Mouse (Mus musculus) stomach, embryonic 15.5 days (tissue): ENCODE measurements around the gene Map3k14. TPM values are rescaled to one million over a fixed set of nuclear protein-coding genes. Genes with fewer than 3 reads are reported as not detected.
A peak's percentile ranks its signal among the peaks of the same experiment; 100 is the strongest.

Experiments used
- ATAC-seq: fragments of 200-750 bp; cut with Nextera tagmentation; 2 replicates; pipeline ENCODE4 v1.8.0; 2017; ENCODE audit warnings: low read depth, moderate number of reproducible peaks, moderate TSS enrichment; ENCODE audit not compliant: insufficient read depth, low FRiP score
- H3K27ac ChIP-seq: fragments of 300-500 bp; sonication (generic); 2 replicates; pipeline ENCODE4 v1.5.1; 2015; ENCODE audit warnings: mild to moderate bottlenecking, inconsistent platforms
- H3K27me3 ChIP-seq: fragments of 300-500 bp; sonication (generic); replicated peaks from 2 replicates; pipeline ENCODE4 v1.6.1; 2015; ENCODE audit warnings: inconsistent platforms
- H3K36me3 ChIP-seq: fragments of 300-500 bp; sonication (generic); 2 replicates; pipeline ENCODE4 v1.6.1; 2015; ENCODE audit warnings: inconsistent platforms
- H3K4me1 ChIP-seq: fragments of 300-500 bp; sonication (generic); 2 replicates; pipeline ENCODE4 v1.6.1; 2015; ENCODE audit warnings: inconsistent platforms
- H3K4me2 ChIP-seq: fragments of 300-500 bp; sonication (generic); 2 replicates; pipeline ENCODE4 v1.6.1; 2015; ENCODE audit warnings: mild to moderate bottlenecking, inconsistent platforms
- H3K4me3 ChIP-seq: fragments of 300-500 bp; sonication (generic); replicated peaks from 2 replicates; pipeline ENCODE4 v1.5.1; 2015; ENCODE audit warnings: inconsistent platforms
- H3K9ac ChIP-seq: fragments of 300-500 bp; sonication (generic); 2 replicates; pipeline ENCODE4 v1.6.1; 2015; ENCODE audit warnings: inconsistent platforms
- H3K9me3 ChIP-seq: fragments of 300-500 bp; sonication (generic); 2 replicates; pipeline ENCODE4 v1.6.1; 2016; ENCODE audit warnings: inconsistent platforms
- WGBS: fragments of 180-500 bp; shearing (Covaris S2); methylation state at CpG from one replicate; pipeline ENCODE4 v1.1.7; 2015; 5-methylcytosine and 5-hydroxymethylcytosine counted together
- polyA plus RNA-seq: library from polyadenylated mRNA; unstranded; fragments of >200 nt; fragmentation: Nextera tagmentation; extraction: Ambion mirVana; gene quantifications from 2 replicates; pipeline ENCODE4 v1.2.1, GENCODE M21; 2015

Map3k14 gene
- polyA plus RNA-seq, 1 experiment from 2014 or later, result 3.6 TPM

- Histone ChIP-seq H3K4me3 (no peak overlapping the region), H3K9ac (no peak overlapping the region), H3K27ac (no peak overlapping the region), H3K9me3 (no peaks in the 10 kb centered on the region), H3K27me3 (peaks cover 67% of the 10 kb centered on the region), H3K36me3 (no peaks in the 10 kb centered on the region), H3K4me1 (peaks cover 28% of the 10 kb centered on the region), H3K4me2 (no peak overlapping the region)
- ATAC-seq, result no peak
- 55% methylated on average over 4 of the region's 4 CpGs for WGBS
Measured at GRCm38 (mm10) chr11:103197340-103197739, 69.9 kb downstream of the Map3k14 start.

- no peak overlapping the region for H3K9ac ChIP-seq
- H3K27ac ChIP-seq, result no peak overlapping the region
- peaks cover 19% of the 10 kb centered on the region for H3K4me1 ChIP-seq
- H3K36me3 ChIP-seq, result no peaks in the 10 kb centered on the region
- ATAC-seq, result no peak
- H3K9me3 ChIP-seq, result no peaks in the 10 kb centered on the region
- H3K4me3 ChIP-seq, result no peak overlapping the region
- no peak overlapping the region for H3K4me2 ChIP-seq
- peaks cover 84% of the 10 kb centered on the region for H3K27me3 ChIP-seq
- WGBS, result 91% methylated on average over 5 of the region's 5 CpGs
Measured at GRCm38 (mm10) chr11:103195656-103196055, 71.6 kb downstream of the Map3k14 start.

DNA sequence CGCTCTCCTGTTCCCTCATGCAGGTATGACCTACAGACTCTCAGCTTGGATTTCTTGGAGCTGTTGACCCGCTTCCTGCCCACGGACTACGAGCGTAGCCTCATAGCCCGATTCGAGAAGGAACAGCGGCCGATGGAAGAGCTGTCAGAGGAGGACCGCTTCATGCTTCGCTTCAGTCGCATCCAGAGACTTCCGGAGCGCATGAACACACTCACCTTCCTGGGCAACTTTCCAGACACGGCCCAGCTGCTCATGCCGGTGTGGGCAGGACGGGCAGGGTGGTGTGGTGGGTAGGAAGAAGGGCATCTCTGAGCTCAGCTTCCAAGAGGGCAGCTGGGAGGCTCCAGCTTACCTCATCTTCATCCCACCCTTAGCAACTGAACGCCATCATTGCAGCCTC lies 72.0 kb downstream of the Map3k14 start:
- no peak overlapping the region for H3K4me2 ChIP-seq
- 73% methylated on average over 18 of the region's 18 CpGs for WGBS
- H3K4me1 ChIP-seq, result peaks cover 19% of the 10 kb centered on the region

GRCm38 (mm10) chr11:103193825-103194168 lies 73.5 kb downstream of the Map3k14 start:
- no peak overlapping the region for H3K9ac ChIP-seq

More for the DNA sequence above, 72.0 kb downstream of the Map3k14 start:
- H3K27me3 ChIP-seq, result peaks cover 86% of the 10 kb centered on the region
- H3K4me3 ChIP-seq, result no peak overlapping the region
- no peak overlapping the region for H3K27ac ChIP-seq
- H3K9me3 ChIP-seq, result no peaks in the 10 kb centered on the region
- no peak for ATAC-seq
- no peaks in the 10 kb centered on the region for H3K36me3 ChIP-seq
- no peak overlapping the region for H3K9ac ChIP-seq

GRCm38 (mm10) chr11:103192956-103193824 lies 74.1 kb downstream of the Map3k14 start:
- ATAC-seq, result no peak
- Histone ChIP-seq H3K27me3 (peaks cover 74% of the 10 kb centered on the region), H3K4me1 (peaks cover 9% of the 10 kb centered on the region; the same call in 1 of the 2 replicates), H3K4me3 (peak overlapping the region; percentile 24), H3K9me3 (no peaks in the 10 kb centered on the region), H3K9ac (no peak overlapping the region), H3K36me3 (no peaks in the 10 kb centered on the region), H3K4me2 (peak overlapping the region; percentile 48), H3K27ac (no peak overlapping the region)
- WGBS, result 16% methylated on average over 39 of the region's 44 CpGs

More at GRCm38 (mm10) chr11:103193825-103194168, 73.5 kb downstream of the Map3k14 start:
- 48% methylated on average over 9 of the region's 9 CpGs for WGBS
- Histone ChIP-seq H3K4me3 (no peak overlapping the region), H3K36me3 (no peaks in the 10 kb centered on the region), H3K4me2 (no peak overlapping the region; the same call in 1 of the 2 replicates), H3K27ac (no peak overlapping the region), H3K4me1 (peaks cover 12% of the 10 kb centered on the region; the same call in 1 of the 2 replicates), H3K9me3 (no peaks in the 10 kb centered on the region), H3K27me3 (peaks cover 77% of the 10 kb centered on the region)
- ATAC-seq, result no peak

DNA sequence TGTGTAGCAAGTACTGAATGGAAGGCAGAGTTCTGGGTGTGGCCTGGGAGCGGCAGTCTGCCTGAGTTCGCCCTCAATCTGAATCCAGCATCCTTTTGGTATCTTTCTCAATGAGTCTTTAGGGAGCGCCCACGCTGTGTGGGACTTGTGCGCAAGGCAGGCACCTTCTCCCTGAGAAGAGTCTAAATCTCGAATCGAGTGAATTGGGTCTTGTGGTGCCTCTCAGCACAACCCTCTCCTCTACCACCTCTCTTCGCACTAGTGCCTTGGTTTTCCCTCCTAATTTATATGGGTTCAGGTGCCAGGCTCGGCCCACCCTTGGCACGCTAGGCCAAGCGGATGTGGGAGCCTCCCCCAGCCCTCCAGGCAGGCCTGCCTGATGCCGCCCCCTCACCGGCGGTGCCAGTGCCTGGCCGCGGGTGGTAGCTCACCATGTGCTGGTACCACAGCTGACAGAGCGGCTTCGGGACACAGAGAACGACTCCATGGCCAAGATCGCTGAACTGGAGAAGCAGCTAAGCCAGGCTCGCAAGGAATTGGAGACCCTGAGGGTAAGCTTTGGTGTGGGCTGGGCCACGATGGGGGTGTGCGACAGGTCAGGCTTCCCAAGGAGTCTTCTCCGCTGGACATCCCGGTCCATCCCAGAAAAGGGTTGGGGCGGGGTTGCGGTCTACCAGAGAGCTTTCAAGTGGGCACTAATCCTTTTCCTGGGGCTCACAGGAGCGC lies 74.9 kb downstream of the Map3k14 start:
- peaks cover 68% of the 10 kb centered on the region for H3K27me3 ChIP-seq
- ATAC-seq, result no peak

DNA sequence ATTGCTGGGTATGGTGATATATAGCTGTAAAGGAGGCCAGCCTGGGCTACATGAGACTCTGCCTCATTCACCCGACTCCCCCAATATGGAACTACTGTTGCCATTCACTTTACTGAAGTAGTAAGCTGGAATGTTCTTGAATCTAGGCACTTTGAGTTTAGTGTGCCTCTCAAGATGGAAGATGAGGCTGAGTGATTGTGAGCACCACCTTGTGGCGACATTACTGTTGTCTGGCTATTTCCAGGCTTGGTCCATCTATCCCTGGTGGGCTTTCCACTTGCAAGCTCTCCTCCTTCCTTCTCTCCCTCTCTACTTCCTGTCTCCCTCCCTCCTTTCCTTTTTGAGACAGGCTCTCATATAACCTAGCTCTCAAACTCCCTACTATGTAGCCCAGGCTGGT lies 82.4 kb downstream of the Map3k14 start:
- no peak overlapping the region for H3K9ac ChIP-seq
- no peaks in the 10 kb centered on the region for H3K36me3 ChIP-seq
- no peak for ATAC-seq
- H3K27ac ChIP-seq, result no peak overlapping the region
- H3K27me3 ChIP-seq, result 0 out of 2 replicates have a peak, but pooled peaks cover 3% of the 10 kb centered on the region
- H3K9me3 ChIP-seq, result no peaks in the 10 kb centered on the region
- no peaks in the 10 kb centered on the region for H3K4me1 ChIP-seq
- H3K4me3 ChIP-seq, result no peak overlapping the region
- WGBS, result 43% methylated on average over 2 of the region's 2 CpGs
- no peak overlapping the region for H3K4me2 ChIP-seq

More for the DNA sequence above, 74.9 kb downstream of the Map3k14 start:
- Histone ChIP-seq H3K9ac (no peak overlapping the region), H3K4me1 (peaks cover 9% of the 10 kb centered on the region; the same call in 1 of the 2 replicates), H3K36me3 (no peaks in the 10 kb centered on the region), H3K27ac (no peak overlapping the region), H3K4me2 (peak overlapping the region; percentile 48), H3K9me3 (no peaks in the 10 kb centered on the region), H3K4me3 (peak overlapping the region; percentile 24)
- WGBS, result 26% methylated on average over 28 of the region's 28 CpGs

- H3K27me3 ChIP-seq, result no peaks in the 10 kb centered on the region
- no peak overlapping the region for H3K4me2 ChIP-seq
- H3K9me3 ChIP-seq, result no peaks in the 10 kb centered on the region
- H3K36me3 ChIP-seq, result no peaks in the 10 kb centered on the region
- H3K9ac ChIP-seq, result no peak overlapping the region
- 68% methylated on average over 3 of the region's 3 CpGs for WGBS
- no peak overlapping the region for H3K4me3 ChIP-seq
- H3K4me1 ChIP-seq, result no peaks in the 10 kb centered on the region
- H3K27ac ChIP-seq, result no peak overlapping the region
- ATAC-seq, result no peak
Measured at GRCm38 (mm10) chr11:103181911-103182310, 85.4 kb downstream of the Map3k14 start.

DNA sequence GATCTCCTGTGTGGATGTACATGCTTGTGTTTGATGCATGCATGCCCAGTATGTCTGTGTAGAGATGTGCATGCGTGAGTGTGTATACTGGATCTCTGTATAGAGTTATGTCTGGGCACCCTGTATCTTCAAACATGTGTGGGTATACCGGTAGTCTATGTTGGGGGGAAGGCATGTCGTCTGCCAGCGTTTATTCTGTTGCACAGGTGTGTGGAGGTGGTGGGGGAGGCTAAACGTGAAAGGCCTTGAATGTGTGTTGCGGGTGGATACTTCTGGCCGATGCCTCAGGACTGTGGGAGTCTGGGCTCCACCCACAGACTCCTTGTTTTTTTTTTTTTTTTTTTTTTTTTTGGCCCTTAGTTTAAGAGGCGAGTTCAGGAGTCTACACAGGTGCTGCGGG lies 85.9 kb downstream of the Map3k14 start:
- Histone ChIP-seq H3K9ac (no peak overlapping the region), H3K27me3 (no peaks in the 10 kb centered on the region), H3K9me3 (no peaks in the 10 kb centered on the region), H3K4me1 (no peaks in the 10 kb centered on the region), H3K4me2 (no peak overlapping the region), H3K27ac (no peak overlapping the region), H3K4me3 (no peak overlapping the region), H3K36me3 (no peaks in the 10 kb centered on the region)
- 70% methylated on average over 9 of the region's 9 CpGs for WGBS
- ATAC-seq, result no peak

DNA sequence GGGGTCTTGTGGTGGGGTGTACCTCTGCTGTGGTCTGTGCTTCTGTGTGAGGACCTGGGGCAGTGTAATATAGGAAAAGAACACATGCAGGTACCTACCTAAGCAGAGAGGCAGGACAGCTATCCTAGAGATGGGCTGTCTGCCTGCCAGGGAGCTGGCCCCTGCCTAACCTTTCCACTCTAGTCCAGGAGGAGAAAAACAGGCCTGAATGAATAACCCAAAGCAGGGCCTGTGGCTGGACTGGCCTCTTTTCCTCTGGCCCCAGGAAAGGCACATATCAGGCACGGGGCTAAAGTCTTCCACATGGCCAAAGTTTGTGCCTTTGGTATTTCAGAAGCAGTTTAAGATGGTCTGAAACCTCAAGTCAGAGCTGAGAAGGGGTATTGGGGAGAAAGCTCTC lies 86.8 kb downstream of the Map3k14 start:
- Histone ChIP-seq H3K9me3 (no peaks in the 10 kb centered on the region), H3K4me3 (no peak overlapping the region), H3K27me3 (no peaks in the 10 kb centered on the region), H3K4me2 (no peak overlapping the region), H3K4me1 (no peaks in the 10 kb centered on the region), H3K9ac (no peak overlapping the region), H3K36me3 (no peaks in the 10 kb centered on the region), H3K27ac (no peak overlapping the region)
- no peak for ATAC-seq
- 59% methylated on average over 1 of the region's 1 CpGs for WGBS

DNA sequence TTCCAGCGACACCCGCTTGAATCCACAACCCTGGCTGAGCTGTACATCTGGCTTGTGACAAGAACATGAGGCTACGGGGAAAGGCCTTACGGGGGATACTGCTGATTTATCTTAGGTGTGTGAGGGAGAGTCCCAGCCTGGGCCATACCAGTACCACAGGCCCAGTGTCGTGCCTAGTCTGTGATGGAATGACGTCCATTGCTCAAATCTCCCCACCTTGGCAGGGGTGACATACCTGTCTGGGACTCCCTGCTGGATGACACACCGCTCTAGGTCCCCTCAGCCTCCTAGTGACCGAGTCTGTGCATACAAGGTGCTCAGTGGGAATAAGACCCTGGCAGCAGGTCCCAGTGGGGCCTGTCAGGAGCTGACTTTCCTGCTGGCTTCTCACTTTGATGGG lies 88.5 kb downstream of the Map3k14 start:
- H3K27ac ChIP-seq, result no peak overlapping the region
- no peaks in the 10 kb centered on the region for H3K9me3 ChIP-seq
- no peak overlapping the region for H3K4me2 ChIP-seq
- WGBS, result 89% methylated on average over 8 of the region's 8 CpGs
- no peaks in the 10 kb centered on the region for H3K36me3 ChIP-seq
- no peak overlapping the region for H3K9ac ChIP-seq
- no peaks in the 10 kb centered on the region for H3K4me1 ChIP-seq
- no peak for ATAC-seq
- no peaks in the 10 kb centered on the region for H3K27me3 ChIP-seq
- H3K4me3 ChIP-seq, result no peak overlapping the region
